Mouse (Mus musculus): ENCODE data around the gene Pdha2. TPM values are rescaled to one million over a fixed set of nuclear protein-coding genes. Genes with fewer than 3 reads are reported as not detected.

The Pdha2 gene
- polyA plus RNA-seq, 1 experiment: not detected

DNA sequence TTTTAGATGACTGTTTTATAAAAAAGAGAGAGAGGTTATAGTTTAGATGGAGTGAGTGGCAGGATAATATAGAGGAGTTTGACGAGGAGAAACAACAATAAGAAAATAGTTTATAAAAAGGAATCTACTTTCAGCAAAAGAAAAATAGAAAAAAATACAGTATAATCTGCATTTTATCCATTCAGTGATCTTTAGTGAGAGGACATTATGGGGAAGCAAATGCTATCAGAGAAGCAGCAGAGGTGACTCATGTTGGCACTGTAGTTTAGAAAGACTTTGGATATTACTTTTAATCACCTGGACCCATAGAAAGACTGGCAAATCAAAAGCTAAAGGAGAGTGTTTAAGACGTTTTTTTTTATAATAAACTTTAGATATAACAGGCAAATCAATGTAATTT, 17.0 kb upstream of the Pdha2 start:
- Histone ChIP-seq H3K4me3 (no peak overlapping the region), H3K4me2 (ENCODE audit: low read depth) (no peak overlapping the region), H3ac (ENCODE audit: control insufficient read depth, insufficient read length) (no peak overlapping the region), H3K79me2 (ENCODE audit: control insufficient read depth, insufficient read depth) (no peaks in the 10 kb centered on the region), H3K27me3 (ENCODE audit: control insufficient read depth, insufficient read depth, insufficient read length) (no peaks in the 10 kb centered on the region), H3K36me3 (ENCODE audit: control insufficient read depth, insufficient read depth) (no peaks in the 10 kb centered on the region)
- no peak for TF ChIP-seq MYOD1 (IDR thresholded peaks at IDR 0.05; ENCODE audit: control insufficient read depth in 1 of 3, insufficient read length in 2 of 3, low read depth in 2 of 3)
- no peak for TF ChIP-seq POLR2A (IDR thresholded peaks at IDR 0.05; ENCODE audit: insufficient read length, low read depth)
- TF ChIP-seq TCF12 (IDR thresholded peaks at IDR 0.05; ENCODE audit: insufficient read depth, poor library complexity, severe bottlenecking): no peak
- TF ChIP-seq REST (IDR thresholded peaks at IDR 0.05; ENCODE audit: insufficient read depth, insufficient read length): no peak
- no peak for TF ChIP-seq MYOG (IDR thresholded peaks at IDR 0.05; ENCODE audit: control insufficient read depth in 1 of 3, insufficient read depth in 1 of 3, insufficient read length in 2 of 3, low read depth in 2 of 3)
- no peak for TF ChIP-seq USF1 (IDR thresholded peaks at IDR 0.05; ENCODE audit: low read depth)
- no peak for TF ChIP-seq POLR2AphosphoS2 (IDR thresholded peaks at IDR 0.05; ENCODE audit: insufficient read length, low read depth)
- no peak for TF ChIP-seq TCF3 (IDR thresholded peaks at IDR 0.05; ENCODE audit: insufficient read length, low read depth)
- no peak for TF ChIP-seq CEBPB (IDR thresholded peaks at IDR 0.05; ENCODE audit: insufficient read depth, poor library complexity, severe bottlenecking)
- no peak for TF ChIP-seq E2F4 (IDR thresholded peaks at IDR 0.05; ENCODE audit: insufficient read depth)
- no peak for TF ChIP-seq SRF (IDR thresholded peaks at IDR 0.05; ENCODE audit: control insufficient read depth, insufficient read length, low read depth)
- no peak for TF ChIP-seq MAX (IDR thresholded peaks at IDR 0.05; ENCODE audit: low read depth)

DNA sequence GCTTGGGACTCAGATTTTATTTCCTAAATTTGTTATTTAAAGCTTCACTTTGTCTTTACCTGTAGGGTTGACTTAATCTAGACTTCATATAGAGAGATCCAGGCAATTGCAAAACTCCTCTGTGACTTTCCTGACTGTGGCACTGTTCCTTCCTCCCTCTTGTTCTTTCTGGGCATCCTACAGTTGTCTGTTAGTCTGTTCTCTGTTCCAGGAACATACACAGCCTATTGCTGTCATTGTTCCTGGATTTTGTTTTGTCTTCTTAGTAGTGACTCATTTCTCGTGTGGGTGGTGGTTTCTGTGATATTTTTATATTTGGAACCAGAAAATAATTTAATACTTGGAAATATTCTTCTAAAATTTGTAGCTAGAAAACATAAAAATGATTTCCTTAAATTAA, 10.2 kb upstream of the Pdha2 start:
- Histone ChIP-seq H3K79me2 (ENCODE audit: control insufficient read depth, insufficient read depth) (no peaks in the 10 kb centered on the region), H3K36me3 (ENCODE audit: control insufficient read depth, insufficient read depth) (no peaks in the 10 kb centered on the region), H3K4me2 (ENCODE audit: low read depth) (no peak overlapping the region), H3K4me3 (no peak overlapping the region), H3K27me3 (ENCODE audit: control insufficient read depth, insufficient read depth, insufficient read length) (no peaks in the 10 kb centered on the region), H3ac (ENCODE audit: control insufficient read depth, insufficient read length) (no peak overlapping the region)
- TF ChIP-seq POLR2A (IDR thresholded peaks at IDR 0.05; ENCODE audit: insufficient read length, low read depth) (no peak), REST (IDR thresholded peaks at IDR 0.05; ENCODE audit: insufficient read depth, insufficient read length) (no peak), TCF12 (IDR thresholded peaks at IDR 0.05; ENCODE audit: insufficient read depth, poor library complexity, severe bottlenecking) (no peak), MYOG (IDR thresholded peaks at IDR 0.05; ENCODE audit: control insufficient read depth in 1 of 3, insufficient read depth in 1 of 3, insufficient read length in 2 of 3, low read depth in 2 of 3) (no peak), E2F4 (IDR thresholded peaks at IDR 0.05; ENCODE audit: insufficient read depth) (no peak), POLR2AphosphoS2 (IDR thresholded peaks at IDR 0.05; ENCODE audit: insufficient read length, low read depth) (no peak), CEBPB (IDR thresholded peaks at IDR 0.05; ENCODE audit: insufficient read depth, poor library complexity, severe bottlenecking) (no peak)

DNA sequence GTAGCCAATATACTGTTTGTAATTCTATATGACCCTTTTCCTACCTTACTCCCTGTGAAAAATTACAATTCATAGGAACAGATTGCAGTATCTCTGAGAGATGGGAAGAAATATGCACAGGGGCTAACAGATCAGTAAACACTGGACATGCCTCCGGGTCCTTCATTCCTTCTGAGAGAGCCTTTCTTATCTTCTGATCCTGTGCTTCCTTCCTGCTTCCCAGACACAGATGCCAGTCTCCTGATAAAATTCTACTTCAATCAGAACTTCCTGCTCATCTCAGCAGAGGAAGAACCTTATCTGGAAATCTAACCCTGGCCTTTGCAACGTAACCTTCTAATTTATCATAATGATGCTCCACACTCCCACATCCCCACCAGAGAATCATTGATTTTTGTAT, 6.4 kb upstream of the Pdha2 start:
- TF ChIP-seq MYOG (IDR thresholded peaks at IDR 0.05; ENCODE audit: control insufficient read depth in 1 of 3, insufficient read depth in 1 of 3, insufficient read length in 2 of 3, low read depth in 2 of 3) (no peak), POLR2AphosphoS2 (IDR thresholded peaks at IDR 0.05; ENCODE audit: insufficient read length, low read depth) (no peak), POLR2A (IDR thresholded peaks at IDR 0.05; ENCODE audit: insufficient read length, low read depth) (no peak), REST (IDR thresholded peaks at IDR 0.05; ENCODE audit: insufficient read depth, insufficient read length) (no peak), CEBPB (IDR thresholded peaks at IDR 0.05; ENCODE audit: insufficient read depth, poor library complexity, severe bottlenecking) (no peak), SRF (IDR thresholded peaks at IDR 0.05; ENCODE audit: control insufficient read depth, insufficient read length, low read depth) (no peak), MYOD1 (IDR thresholded peaks at IDR 0.05; ENCODE audit: control insufficient read depth in 1 of 3, insufficient read length in 2 of 3, low read depth in 2 of 3) (no peak)
- no peaks in the 10 kb centered on the region for H3K79me2 ChIP-seq (ENCODE audit: control insufficient read depth, insufficient read depth)
- H3K27me3 ChIP-seq (ENCODE audit: control insufficient read depth, insufficient read depth, insufficient read length): no peaks in the 10 kb centered on the region
- H3ac ChIP-seq (ENCODE audit: control insufficient read depth, insufficient read length): no peak overlapping the region
- H3K36me3 ChIP-seq (ENCODE audit: control insufficient read depth, insufficient read depth): no peaks in the 10 kb centered on the region
- H3K4me3 ChIP-seq: no peak overlapping the region
- H3K4me2 ChIP-seq (ENCODE audit: low read depth): no peak overlapping the region

DNA sequence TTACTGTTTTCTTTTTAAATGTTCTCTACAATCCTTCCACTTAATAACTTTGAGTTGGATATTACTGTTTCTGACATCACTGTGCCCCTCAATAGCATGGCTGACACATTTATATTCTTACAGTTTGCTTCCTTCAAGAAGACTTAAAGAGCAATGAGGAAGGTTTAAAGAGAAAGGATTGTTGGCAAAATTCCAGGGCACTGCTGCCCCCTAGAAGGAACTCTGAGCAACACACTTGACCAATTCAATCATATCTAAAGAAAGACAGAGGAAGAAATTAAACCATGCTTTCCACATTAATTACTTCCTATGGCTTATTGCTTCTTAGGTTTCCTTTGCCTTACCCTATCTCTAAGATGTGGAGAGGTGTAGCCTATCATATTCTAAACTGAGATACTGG, 4.8 kb upstream of the Pdha2 start:
- TF ChIP-seq TCF12 (IDR thresholded peaks at IDR 0.05; ENCODE audit: insufficient read depth, poor library complexity, severe bottlenecking) (no peak), E2F4 (IDR thresholded peaks at IDR 0.05; ENCODE audit: insufficient read depth) (no peak), CEBPB (IDR thresholded peaks at IDR 0.05; ENCODE audit: insufficient read depth, poor library complexity, severe bottlenecking) (no peak), REST (IDR thresholded peaks at IDR 0.05; ENCODE audit: insufficient read depth, insufficient read length) (no peak), MAX (IDR thresholded peaks at IDR 0.05; ENCODE audit: low read depth) (no peak), TCF3 (IDR thresholded peaks at IDR 0.05; ENCODE audit: insufficient read length, low read depth) (no peak), SRF (IDR thresholded peaks at IDR 0.05; ENCODE audit: control insufficient read depth, insufficient read length, low read depth) (no peak), MYOD1 (IDR thresholded peaks at IDR 0.05; ENCODE audit: control insufficient read depth in 1 of 3, insufficient read length in 2 of 3, low read depth in 2 of 3) (no peak)
- H3K4me2 ChIP-seq (ENCODE audit: low read depth): no peak overlapping the region
- no peak overlapping the region for H3ac ChIP-seq (ENCODE audit: control insufficient read depth, insufficient read length)
- H3K79me2 ChIP-seq (ENCODE audit: control insufficient read depth, insufficient read depth): no peaks in the 10 kb centered on the region
- no peak overlapping the region for H3K4me3 ChIP-seq
- H3K36me3 ChIP-seq (ENCODE audit: control insufficient read depth, insufficient read depth): no peaks in the 10 kb centered on the region
- H3K27me3 ChIP-seq (ENCODE audit: control insufficient read depth, insufficient read depth, insufficient read length): no peaks in the 10 kb centered on the region

DNA sequence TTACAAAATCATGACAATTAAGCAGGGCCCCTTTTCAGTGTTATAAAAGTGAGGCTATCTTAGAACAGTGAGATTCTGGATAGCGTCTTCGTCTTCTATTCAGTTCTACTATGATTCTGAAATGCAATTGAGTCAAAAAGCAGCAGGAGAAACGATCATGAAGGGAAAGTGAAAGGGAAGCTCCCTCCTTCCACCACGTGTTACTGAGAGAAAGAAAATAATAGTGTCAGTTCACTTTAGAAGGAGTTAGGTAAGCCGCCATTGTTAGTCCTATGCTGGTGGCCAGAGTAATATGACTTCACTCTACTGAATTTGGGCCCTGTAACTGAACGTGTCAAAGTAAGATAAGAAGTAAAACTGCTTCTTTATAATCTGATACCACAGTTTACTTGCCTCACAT, 4.1 kb upstream of the Pdha2 start:
- Histone ChIP-seq H3ac (ENCODE audit: control insufficient read depth, insufficient read length) (no peak overlapping the region), H3K79me2 (ENCODE audit: control insufficient read depth, insufficient read depth) (no peaks in the 10 kb centered on the region), H3K4me2 (ENCODE audit: low read depth) (no peak overlapping the region), H3K4me3 (no peak overlapping the region), H3K36me3 (ENCODE audit: control insufficient read depth, insufficient read depth) (no peaks in the 10 kb centered on the region), H3K27me3 (ENCODE audit: control insufficient read depth, insufficient read depth, insufficient read length) (no peaks in the 10 kb centered on the region)
- TF ChIP-seq REST (IDR thresholded peaks at IDR 0.05; ENCODE audit: insufficient read depth, insufficient read length) (no peak), CEBPB (IDR thresholded peaks at IDR 0.05; ENCODE audit: insufficient read depth, poor library complexity, severe bottlenecking) (no peak), E2F4 (IDR thresholded peaks at IDR 0.05; ENCODE audit: insufficient read depth) (no peak), TCF3 (IDR thresholded peaks at IDR 0.05; ENCODE audit: insufficient read length, low read depth) (no peak), SRF (IDR thresholded peaks at IDR 0.05; ENCODE audit: control insufficient read depth, insufficient read length, low read depth) (no peak), USF1 (IDR thresholded peaks at IDR 0.05; ENCODE audit: low read depth) (no peak), MYOG (IDR thresholded peaks at IDR 0.05; ENCODE audit: control insufficient read depth in 1 of 3, insufficient read depth in 1 of 3, insufficient read length in 2 of 3, low read depth in 2 of 3) (no peak), TCF12 (IDR thresholded peaks at IDR 0.05; ENCODE audit: insufficient read depth, poor library complexity, severe bottlenecking) (no peak), MYOD1 (IDR thresholded peaks at IDR 0.05; ENCODE audit: control insufficient read depth in 1 of 3, insufficient read length in 2 of 3, low read depth in 2 of 3) (no peak), POLR2A (IDR thresholded peaks at IDR 0.05; ENCODE audit: insufficient read length, low read depth) (no peak), POLR2AphosphoS2 (IDR thresholded peaks at IDR 0.05; ENCODE audit: insufficient read length, low read depth) (no peak), MAX (IDR thresholded peaks at IDR 0.05; ENCODE audit: low read depth) (no peak)

Data from myocyte (in vitro differentiated cells).